In the genomic region with DNA sequence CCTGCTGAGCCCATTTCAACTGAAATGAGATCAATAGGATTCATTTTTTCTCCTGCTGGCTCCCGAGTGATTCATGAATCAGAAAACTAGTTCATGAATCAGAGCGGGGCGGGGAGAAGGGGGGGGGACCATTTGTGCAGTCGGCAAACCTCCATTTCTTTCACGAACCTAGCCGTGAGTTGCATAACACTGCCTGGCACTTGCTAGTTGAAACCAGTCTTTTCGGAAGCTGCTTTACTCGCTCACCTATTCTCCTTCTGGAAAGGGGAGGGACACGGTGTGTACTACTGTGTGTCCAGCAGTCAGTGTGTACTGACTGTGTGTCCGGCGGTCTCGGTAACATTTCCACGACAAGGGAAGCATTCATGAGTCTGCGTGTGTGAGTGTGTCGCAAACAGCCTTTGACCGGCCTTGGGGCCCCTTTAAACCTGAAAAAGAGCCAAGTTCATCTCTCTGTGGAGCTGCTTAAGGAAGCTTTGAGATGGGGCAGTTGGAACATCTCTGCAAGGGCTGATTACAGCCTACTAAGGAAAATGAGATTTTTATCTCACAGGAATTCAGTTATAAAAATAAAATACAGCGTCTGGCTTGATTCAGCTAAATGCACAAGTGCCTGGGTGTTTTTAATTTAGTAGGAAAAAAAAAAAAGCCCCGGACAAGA, we compare ENCODE assay signal across 8 mouse cellular contexts.
DNase-seq lines count a peak whose midpoint lies in the region; ATAC-seq and TF ChIP-seq lines count a peak whose summit lies in the region.

No protein-coding gene starts in this region.

- H3K4me1 ChIP-seq in MEL (ENCODE audit: control insufficient read depth in 1 of 2, insufficient read depth in 2 of 2, low read length in 2 of 2), result peaks cover 12 to 42% of the 10 kb centered on the region in 2 experiments
- peaks cover 80% of the 10 kb centered on the region for H3K4me1 ChIP-seq in forebrain, embryonic 16.5 days (replicated peaks; ENCODE audit: control insufficient read depth, insufficient read depth, low read length)
- H3K4me1 ChIP-seq in liver, embryonic 15.5 days (replicated peaks), result peaks cover 69% of the 10 kb centered on the region
- H3K4me1 ChIP-seq in neural tube, embryonic 12.5 days, result peaks cover 78% of the 10 kb centered on the region

- TF ChIP-seq RAD21 in MEL (IDR thresholded peaks at IDR 0.05; ENCODE audit: low read depth, low read length), result no peak

- H3K9ac ChIP-seq in MEL (ENCODE audit: control insufficient read depth, low read depth, low read length, poor library complexity, severe bottlenecking), result peak overlapping the region; percentile 54
- H3K9ac ChIP-seq in forebrain, embryonic 16.5 days (replicated peaks; ENCODE audit: low read depth, low read length), result peak overlapping the region; percentile 57
- H3K9ac ChIP-seq in liver, embryonic 15.5 days, result peak overlapping the region; percentile 32; the same call in 1 of the 2 replicates
- 0 out of 2 replicates have a peak overlapping the region, but pooled peaks have one; percentile 18 for H3K9ac ChIP-seq in neural tube, embryonic 12.5 days

- 1% methylated on average over 18 of the region's 18 CpGs for WGBS in forebrain, embryonic 16.5 days
- WGBS in liver, embryonic 15.5 days (ENCODE audit: insufficient replicate concordance), result 22% methylated on average over 18 of the region's 18 CpGs
- WGBS in neural tube, embryonic 12.5 days, result 20% methylated on average over 18 of the region's 18 CpGs

- peak; percentile 72 for DNase-seq in MEL (ENCODE audit: low read depth, low spot score)
- DNase-seq in c-Kit-positive CD71-negative TER-119-negative erythroid progenitor cells, embryonic 14.5 days (ENCODE audit: low read depth), result peak; percentile 31
- DNase-seq in heart, postnatal 25 days (ENCODE audit: low spot score), result peak; percentile 58
- DNase-seq in layer of hippocampus, adult 11-12 months (ENCODE audit: low spot score), result peak; percentile 76
- DNase-seq in urinary bladder, postnatal 25 days (ENCODE audit: low spot score), result peak; percentile 40

- intact Hi-C loops in heart, postnatal 25 days (cut with DNase I), result loop anchor here (1.0 to 2.0 kb wide), 4 partner anchors 71 to 169 kb away; no protein-coding TSS in a partner anchor

- ATAC-seq in forebrain, embryonic 16.5 days, result no peak
- ATAC-seq in liver, embryonic 15.5 days (ENCODE audit: insufficient read depth), result peak; percentile 9; the same call in 1 of the 2 replicates
- ATAC-seq in neural tube, embryonic 12.5 days (ENCODE audit: low FRiP score, low read depth), result no peak

- peak in 1 of 2 experiments; percentile 61; a peak in 3 of 4 replicates for TF ChIP-seq EP300 in MEL (IDR thresholded peaks at IDR 0.05; ENCODE audit: low read depth in 1 of 2, low read length in 2 of 2)

- no peaks in the 10 kb centered on the region for H3K9me3 ChIP-seq in MEL (replicated peaks; ENCODE audit: insufficient read depth, low read length)
- H3K9me3 ChIP-seq in forebrain, embryonic 16.5 days (ENCODE audit: control insufficient read depth, low read length), result no peaks in the 10 kb centered on the region
- no peaks in the 10 kb centered on the region for H3K9me3 ChIP-seq in liver, embryonic 15.5 days (replicated peaks)
- no peaks in the 10 kb centered on the region for H3K9me3 ChIP-seq in neural tube, embryonic 12.5 days

- H3K4me2 ChIP-seq in forebrain, embryonic 16.5 days (ENCODE audit: low read length), result peak overlapping the region; percentile 55
- peak overlapping the region; percentile 64 for H3K4me2 ChIP-seq in liver, embryonic 15.5 days
- H3K4me2 ChIP-seq in neural tube, embryonic 12.5 days (replicated peaks), result peak overlapping the region; percentile 38

- H3K36me3 ChIP-seq in MEL (ENCODE audit: control insufficient read depth in 1 of 2, insufficient read depth in 2 of 2, low read length in 2 of 2), result peaks cover 0 to 30% of the 10 kb centered on the region in 2 experiments; a peak in 2 of 4 replicates
- H3K36me3 ChIP-seq in forebrain, embryonic 16.5 days (ENCODE audit: control insufficient read depth, insufficient read depth), result no peaks in the 10 kb centered on the region
- H3K36me3 ChIP-seq in liver, embryonic 15.5 days (replicated peaks), result no peaks in the 10 kb centered on the region
- no peaks in the 10 kb centered on the region for H3K36me3 ChIP-seq in neural tube, embryonic 12.5 days

- peak overlapping the region; percentile 82 for H3K27ac ChIP-seq in MEL (ENCODE audit: control insufficient read depth, low read depth, low read length)
- H3K27ac ChIP-seq in forebrain, embryonic 16.5 days (ENCODE audit: low read length), result peak overlapping the region; percentile 99
- peak overlapping the region; percentile 84 for H3K27ac ChIP-seq in liver, embryonic 15.5 days (replicated peaks)
- peak overlapping the region; percentile 92 for H3K27ac ChIP-seq in neural tube, embryonic 12.5 days

- no peak for TF ChIP-seq CTCF in MEL (IDR thresholded peaks at IDR 0.05 in 2 of 3, conservative IDR thresholded peaks at IDR 0.05 in 1 of 3; ENCODE audit: control insufficient read depth in 1 of 3, insufficient read depth in 1 of 3, low read depth in 2 of 3, low read length in 3 of 3, poor library complexity in 1 of 3, severe bottlenecking in 1 of 3)

- no peaks in the 10 kb centered on the region for H3K27me3 ChIP-seq in MEL (ENCODE audit: control insufficient read depth in 1 of 2, insufficient read depth in 2 of 2, low read length in 2 of 2)
- H3K27me3 ChIP-seq in forebrain, embryonic 16.5 days (replicated peaks; ENCODE audit: control insufficient read depth, insufficient read depth, low read length), result no peaks in the 10 kb centered on the region
- H3K27me3 ChIP-seq in liver, embryonic 15.5 days, result no peaks in the 10 kb centered on the region
- H3K27me3 ChIP-seq in neural tube, embryonic 12.5 days (replicated peaks), result no peaks in the 10 kb centered on the region

- no peaks in the 10 kb centered on the region for H3K79me2 ChIP-seq in MEL (ENCODE audit: control insufficient read depth, insufficient read depth, low read length, poor library complexity)

- peak overlapping the region; percentile 39 to 52 for H3K4me3 ChIP-seq in MEL (ENCODE audit: control insufficient read depth in 1 of 2, insufficient read depth in 1 of 2, low read depth in 2 of 2, low read length in 2 of 2)
- peak overlapping the region; percentile 28 for H3K4me3 ChIP-seq in forebrain, embryonic 16.5 days (replicated peaks; ENCODE audit: low read length)
- H3K4me3 ChIP-seq in liver, embryonic 15.5 days (replicated peaks), result 0 out of 2 replicates have a peak overlapping the region, but pooled peaks have one; percentile 26
- no peak overlapping the region for H3K4me3 ChIP-seq in neural tube, embryonic 12.5 days

- no peak for TF ChIP-seq POLR2A in MEL (IDR thresholded peaks at IDR 0.05; ENCODE audit: control insufficient read depth in 1 of 2, insufficient read depth in 1 of 2, low read depth in 1 of 2, low read length in 2 of 2, poor library complexity in 1 of 2)

TF ChIP-seq in MEL, 35 proteins besides CTCF, POLR2A, EP300 and RAD21:
- TF ChIP-seq GATA1 (IDR thresholded peaks at IDR 0.05; ENCODE audit: low read depth, low read length) (peak; percentile 61), USF1 (IDR thresholded peaks at IDR 0.05; ENCODE audit: low read depth, low read length) (no peak), POLR2AphosphoS5 (IDR thresholded peaks at IDR 0.05; ENCODE audit: borderline replicate concordance, low read depth, low read length) (no peak), ZNF384 (IDR thresholded peaks at IDR 0.05; ENCODE audit: low read depth, low read length) (peak; percentile 45; the same call in 1 of the 2 replicates), NRF1 (IDR thresholded peaks at IDR 0.05; ENCODE audit: insufficient read depth, low read depth, low read length, poor library complexity, severe bottlenecking) (peak; percentile 27; the same call in 1 of the 2 replicates), ZKSCAN1 (IDR thresholded peaks at IDR 0.05; ENCODE audit: low read depth, low read length) (peak; percentile 55; the same call in 1 of the 2 replicates), KAT2A (conservative IDR thresholded peaks at IDR 0.05; ENCODE audit: low read depth, low read length) (no peak), TBP (IDR thresholded peaks at IDR 0.05; ENCODE audit: low read depth, low read length) (no peak), MEF2A (IDR thresholded peaks at IDR 0.05; ENCODE audit: extremely low read depth, insufficient replicate concordance, low read depth, low read length, poor library complexity, severe bottlenecking) (no peak), TCF12 (IDR thresholded peaks at IDR 0.05; ENCODE audit: low read depth, low read length) (peak; percentile 48; the same call in 1 of the 2 replicates), MYC (IDR thresholded peaks at IDR 0.05; ENCODE audit: low read depth, low read length) (no peak), RCOR1 (IDR thresholded peaks at IDR 0.05; ENCODE audit: low read depth, low read length) (peak; percentile 42), MYB (IDR thresholded peaks at IDR 0.05; ENCODE audit: low read depth, low read length) (peak; percentile 71; the same call in 1 of the 2 replicates), USF2 (IDR thresholded peaks at IDR 0.05; ENCODE audit: borderline replicate concordance in 1 of 2, insufficient read depth in 1 of 2, low read depth in 1 of 2, low read length in 2 of 2) (no peak), ZMIZ1 (IDR thresholded peaks at IDR 0.05; ENCODE audit: low read depth, low read length) (no peak), BHLHE40 (IDR thresholded peaks at IDR 0.05; ENCODE audit: borderline replicate concordance, low read depth, low read length) (no peak)
